Mouse (Mus musculus) ZHBTc4 (cell line): Measurements from ENCODE around the gene Inpp5d.
A peak's percentile ranks its signal among the peaks of the same experiment; 100 is the strongest.

Experiments
- DNase-seq: peaks from one replicate; pipeline ENCODE4 v3.0.0-alpha.2; 2011; ENCODE audit warnings: low read depth, low spot score

Inpp5d gene

GRCm38 (mm10) chr1:87699890-87700448 is 79.9 kb downstream of the Inpp5d start:
- no peak for DNase-seq

GRCm38 (mm10) chr1:87704230-87704629 is 84.1 kb downstream of the Inpp5d start:
- DNase-seq, result no peak

- DNase-seq, result no peak
These were observed 86.2 kb downstream of the Inpp5d start for GRCm38 (mm10) chr1:87706361-87706760.

GRCm38 (mm10) chr1:87709020-87709419 is 88.9 kb downstream of the Inpp5d start:
- DNase-seq, result no peak

GRCm38 (mm10) chr1:87709661-87710270 is 89.7 kb downstream of the Inpp5d start:
- no peak for DNase-seq

- DNase-seq, result no peak
These were observed 92.0 kb downstream of the Inpp5d start for GRCm38 (mm10) chr1:87711938-87712613.

- no peak for DNase-seq
These were observed 92.5 kb downstream of the Inpp5d start for GRCm38 (mm10) chr1:87712614-87712971.

- no peak for DNase-seq
These were observed 101.3 kb downstream of the Inpp5d start for GRCm38 (mm10) chr1:87721382-87721781.

GRCm38 (mm10) chr1:87722081-87722480 is 102.0 kb downstream of the Inpp5d start:
- no peak for DNase-seq

- DNase-seq, result peak; percentile 29
These were observed 103.2 kb downstream of the Inpp5d start for GRCm38 (mm10) chr1:87723351-87723750.

GRCm38 (mm10) chr1:87729070-87729469 is 109.0 kb downstream of the Inpp5d start:
- DNase-seq, result peak; percentile 78

- DNase-seq, result peak; percentile 25
These were observed 109.7 kb downstream of the Inpp5d start for GRCm38 (mm10) chr1:87729850-87730249.

- DNase-seq, result no peak
These were observed 110.2 kb downstream of the Inpp5d start for GRCm38 (mm10) chr1:87730271-87730670.

- no peak for DNase-seq
These were observed 113.1 kb downstream of the Inpp5d start for GRCm38 (mm10) chr1:87733212-87733611.

- no peak for DNase-seq
These were observed 114.0 kb downstream of the Inpp5d start for GRCm38 (mm10) chr1:87734153-87734552.

- no peak for DNase-seq
These were observed 120.6 kb downstream of the Inpp5d start for GRCm38 (mm10) chr1:87740584-87741290.

GRCm38 (mm10) chr1:87749360-87749973 is 129.4 kb downstream of the Inpp5d start:
- no peak for DNase-seq

- peak; percentile 97 for DNase-seq
These were observed 135.7 kb downstream of the Inpp5d start, which contains the start of gene Atg16l1 for GRCm38 (mm10) chr1:87755641-87756470. TSS of gene Atg16l1 (plus strand) at chr1:87755870.

GRCm38 (mm10) chr1:87763821-87764220 is 143.7 kb downstream of the Inpp5d start:
- no peak for DNase-seq

- DNase-seq, result no peak
These were observed 145.6 kb downstream of the Inpp5d start for GRCm38 (mm10) chr1:87765741-87766140.

GRCm38 (mm10) chr1:87766233-87766632 is 146.1 kb downstream of the Inpp5d start:
- DNase-seq, result peak; percentile 76
